Comparison of ENCODE assay signal across 22 mouse cellular contexts in genomic region chr1:165356347-165356746, GRCm38 (mm10).
DNase-seq lines count a peak whose midpoint lies in the region; ATAC-seq and TF ChIP-seq lines count a peak whose summit lies in the region.
"Had no signal": no experiment of that assay in that cellular context is flagged by ENCODE, and none has a peak within 500 bp of the region (broad histone marks: within the 10 kb centered on the region; RNA-seq: fewer than 3 reads in every experiment).

No protein-coding gene starts in this region.

- peak; percentile 98 for ATAC-seq in G1E (ENCODE audit: extremely low read depth, insufficient number of reproducible peaks, low FRiP score, poor library complexity, severe bottlenecking)
- ATAC-seq in common myeloid progenitor, adult 5-6 weeks (replicated peaks; ENCODE audit: low read depth, poor library complexity, severe bottlenecking): peak; percentile 52
- ATAC-seq in liver, embryonic 12.5 days: peak; percentile 77
- no peak for ATAC-seq in liver, postnatal 0 days
- ATAC-seq in lung, postnatal 0 days: no peak
- ATAC-seq: forebrain, embryonic 16.5 days; hindbrain, postnatal 0 days had no signal

- no peak for TF ChIP-seq POLR2A in cerebellum, adult 2 months (IDR thresholded peaks at IDR 0.05; ENCODE audit: borderline replicate concordance, insufficient read depth, low read length)

- WGBS in liver, embryonic 12.5 days (ENCODE audit: insufficient replicate concordance): 4% methylated on average over 2 of the region's 2 CpGs
- WGBS in liver, postnatal 0 days (ENCODE audit: insufficient replicate concordance): 13% methylated on average over 2 of the region's 2 CpGs
- WGBS in lung, postnatal 0 days: 29% methylated on average over 2 of the region's 2 CpGs
- WGBS in cerebellum, adult 2 months: 83% methylated on average over 2 of the region's 2 CpGs

- no peak overlapping the region for H3K4me3 ChIP-seq in G1E (ENCODE audit: low read depth, low read length)
- no peak overlapping the region for H3K4me3 ChIP-seq in liver, embryonic 12.5 days
- H3K4me3 ChIP-seq in liver, postnatal 0 days (ENCODE audit: low read depth, low read length): no peak overlapping the region
- no peak overlapping the region for H3K4me3 ChIP-seq in lung, postnatal 0 days (ENCODE audit: low read depth, low read length)
- H3K4me3 ChIP-seq in cerebellum, adult 2 months (replicated peaks; ENCODE audit: insufficient read depth, low read depth, low read length): no peak overlapping the region
- H3K4me3 ChIP-seq: embryonic facial prominence, embryonic 12.5 days; forebrain, embryonic 12.5 days; heart, embryonic 15.5 days; hindbrain, embryonic 13.5 days had no signal

- no peak overlapping the region for H3K9ac ChIP-seq in liver, embryonic 12.5 days
- no peak overlapping the region for H3K9ac ChIP-seq in liver, postnatal 0 days (replicated peaks)
- no peak overlapping the region for H3K9ac ChIP-seq in lung, postnatal 0 days (replicated peaks; ENCODE audit: low read depth)
- H3K9ac ChIP-seq: embryonic facial prominence, embryonic 12.5 days; forebrain, embryonic 12.5 days; heart, embryonic 15.5 days; hindbrain, embryonic 13.5 days had no signal

- peaks cover 33% of the 10 kb centered on the region for H3K4me1 ChIP-seq in G1E (ENCODE audit: insufficient read depth, low read depth, low read length)
- H3K4me1 ChIP-seq in liver, embryonic 12.5 days: peaks cover 15% of the 10 kb centered on the region
- H3K4me1 ChIP-seq in liver, postnatal 0 days (ENCODE audit: insufficient read depth): no peaks in the 10 kb centered on the region
- no peaks in the 10 kb centered on the region for H3K4me1 ChIP-seq in lung, postnatal 0 days (ENCODE audit: insufficient read depth, low read depth, low read length)
- no peaks in the 10 kb centered on the region for H3K4me1 ChIP-seq in cerebellum, adult 2 months (ENCODE audit: control insufficient read depth, insufficient read depth, low read length)
- H3K4me1 ChIP-seq: embryonic facial prominence, embryonic 12.5 days; forebrain, embryonic 12.5 days; heart, embryonic 15.5 days; hindbrain, embryonic 13.5 days had no signal

- TF ChIP-seq EP300 in liver, postnatal 0 days (IDR thresholded peaks at IDR 0.05; ENCODE audit: low read depth): peak; percentile 63
- TF ChIP-seq EP300 in lung, postnatal 0 days (IDR thresholded peaks at IDR 0.05): no peak

- no peak for TF ChIP-seq CTCF in G1E (IDR thresholded peaks at IDR 0.05; ENCODE audit: low read depth, low read length)
- TF ChIP-seq CTCF in liver, postnatal 0 days (IDR thresholded peaks at IDR 0.05; ENCODE audit: low read depth): no peak
- TF ChIP-seq CTCF in lung, postnatal 0 days (IDR thresholded peaks at IDR 0.05): no peak
- no peak for TF ChIP-seq CTCF in cerebellum, adult 2 months (IDR thresholded peaks at IDR 0.05; ENCODE audit: borderline replicate concordance, insufficient read depth, low read depth, low read length)

- peak; percentile 3 for DNase-seq in G1E (ENCODE audit: low spot score)
- no peak for DNase-seq in liver, postnatal 0 days
- DNase-seq in thymus, postnatal 14 days: no peak
- no peak for DNase-seq in lung, postnatal 0 days (ENCODE audit: low spot score)
- no peak for DNase-seq in cerebellum, adult 2 months
- no peak for DNase-seq in adrenal gland, adult 8-10 months
- DNase-seq: adrenal gland, postnatal 25 days; cerebellum, adult 11 months; cerebellum, adult 9-11 months; gastrocnemius, postnatal 10 days; heart, adult 18-20 months; heart, postnatal 14 days had no signal

- H3K9me3 ChIP-seq in G1E (replicated peaks): no peaks in the 10 kb centered on the region
- H3K9me3 ChIP-seq in liver, embryonic 12.5 days (replicated peaks): no peaks in the 10 kb centered on the region
- H3K9me3 ChIP-seq in liver, postnatal 0 days (ENCODE audit: low read length): no peaks in the 10 kb centered on the region
- no peaks in the 10 kb centered on the region for H3K9me3 ChIP-seq in lung, postnatal 0 days (ENCODE audit: low read length)
- H3K9me3 ChIP-seq: embryonic facial prominence, embryonic 12.5 days; forebrain, embryonic 12.5 days; heart, embryonic 15.5 days; hindbrain, embryonic 13.5 days had no signal

- H3K4me2 ChIP-seq in liver, embryonic 12.5 days: peak overlapping the region; percentile 25; the same call in 1 of the 2 replicates
- H3K4me2 ChIP-seq in liver, postnatal 0 days (ENCODE audit: low read depth, low read length): no peak overlapping the region
- H3K4me2 ChIP-seq in lung, postnatal 0 days (replicated peaks; ENCODE audit: low read depth, low read length): no peak overlapping the region
- H3K4me2 ChIP-seq: embryonic facial prominence, embryonic 12.5 days; forebrain, embryonic 12.5 days; heart, embryonic 11.5 days; heart, embryonic 15.5 days; hindbrain, embryonic 13.5 days had no signal

- H3K27me3 ChIP-seq in G1E (ENCODE audit: insufficient read depth, low read length): no peaks in the 10 kb centered on the region
- H3K27me3 ChIP-seq in liver, embryonic 12.5 days (replicated peaks): no peaks in the 10 kb centered on the region
- no peaks in the 10 kb centered on the region for H3K27me3 ChIP-seq in liver, postnatal 0 days (ENCODE audit: insufficient read depth, low read length)
- H3K27me3 ChIP-seq in lung, postnatal 0 days (replicated peaks; ENCODE audit: insufficient read depth, low read length): no peaks in the 10 kb centered on the region
- H3K27me3 ChIP-seq in cerebellum, adult 2 months (ENCODE audit: control insufficient read depth, insufficient read depth, low read length): no peaks in the 10 kb centered on the region
- H3K27me3 ChIP-seq: CH12.LX; embryonic facial prominence, embryonic 12.5 days; forebrain, embryonic 12.5 days; heart, embryonic 15.5 days; hindbrain, embryonic 13.5 days had no signal

- no peak overlapping the region for H3K27ac ChIP-seq in liver, embryonic 12.5 days
- H3K27ac ChIP-seq in liver, postnatal 0 days (ENCODE audit: low read depth): no peak overlapping the region
- H3K27ac ChIP-seq in lung, postnatal 0 days (ENCODE audit: low read length): no peak overlapping the region
- H3K27ac ChIP-seq in cerebellum, adult 2 months (ENCODE audit: insufficient read depth, low read length): no peak overlapping the region
- H3K27ac ChIP-seq: embryonic facial prominence, embryonic 12.5 days; forebrain, embryonic 12.5 days; heart, embryonic 15.5 days; hindbrain, embryonic 13.5 days; hindbrain, postnatal 0 days had no signal

- peaks cover 32% of the 10 kb centered on the region for H3K36me3 ChIP-seq in G1E (replicated peaks)
- H3K36me3 ChIP-seq in liver, embryonic 12.5 days: peaks cover 12% of the 10 kb centered on the region
- peaks cover 10% of the 10 kb centered on the region; the same call in 1 of the 2 replicates for H3K36me3 ChIP-seq in liver, postnatal 0 days (replicated peaks; ENCODE audit: insufficient read depth, low read length)
- H3K36me3 ChIP-seq in lung, postnatal 0 days (ENCODE audit: insufficient read depth, low read length): peaks cover 5% of the 10 kb centered on the region; the same call in 1 of the 2 replicates
- H3K36me3 ChIP-seq: forebrain, embryonic 12.5 days had no signal

Comparison
In these comparisons a context has a peak if more than half of its experiments do, and no peak if none do; other contexts are left out.
1. ATAC-seq: peak in G1E (single experiment), common myeloid progenitor, adult 5-6 weeks (single experiment) and liver, embryonic 12.5 days (single experiment); none in liver, postnatal 0 days (single experiment) and lung, postnatal 0 days (single experiment).